Mouse (Mus musculus) limb, embryonic 15.5 days (tissue): ENCODE measurements around the gene Meis1. TPM values are rescaled to one million over a fixed set of nuclear protein-coding genes. Genes with fewer than 3 reads are reported as not detected.

ENCODE experiments used
- ATAC-seq: fragments of 200-750 bp; cut with Nextera tagmentation; 2 replicates; pipeline ENCODE4 v1.8.0; 2017; ENCODE audit warnings: low read depth, moderate TSS enrichment; ENCODE audit not compliant: insufficient number of reproducible peaks, low FRiP score, low TSS enrichment
- H3K27ac ChIP-seq: fragments of 300-500 bp; sonication (generic); 2 replicates; pipeline ENCODE4 v1.5.1; 2015; ENCODE audit warnings: moderate library complexity, mild to moderate bottlenecking, inconsistent platforms
- H3K27me3 ChIP-seq: fragments of 300-500 bp; sonication (generic); 2 replicates; pipeline ENCODE4 v1.6.1; 2015; ENCODE audit warnings: inconsistent platforms
- H3K36me3 ChIP-seq: fragments of 300-500 bp; sonication (generic); 2 replicates; pipeline ENCODE4 v1.6.1; 2015; ENCODE audit warnings: inconsistent platforms
- H3K4me1 ChIP-seq: fragments of 300-500 bp; sonication (generic); 2 replicates; pipeline ENCODE4 v1.6.1; 2015; ENCODE audit warnings: inconsistent platforms
- H3K4me2 ChIP-seq: fragments of 300-500 bp; sonication (generic); 2 replicates; pipeline ENCODE4 v1.6.1; 2015; ENCODE audit warnings: mild to moderate bottlenecking, inconsistent platforms
- H3K4me3 ChIP-seq: fragments of 300-500 bp; sonication (generic); 2 replicates; pipeline ENCODE4 v1.5.1; 2015; ENCODE audit warnings: mild to moderate bottlenecking, inconsistent platforms
- H3K9ac ChIP-seq: fragments of 300-500 bp; sonication (generic); 2 replicates; pipeline ENCODE4 v1.6.1; 2015; ENCODE audit warnings: inconsistent platforms
- H3K9me3 ChIP-seq: fragments of 300-500 bp; sonication (generic); 2 replicates; pipeline ENCODE4 v1.6.1; 2016; ENCODE audit warnings: inconsistent platforms
- WGBS: fragments of 180-500 bp; shearing (Covaris S2); methylation state at CpG from one replicate; pipeline ENCODE4 v1.1.7; 2015; 5-methylcytosine and 5-hydroxymethylcytosine counted together
- polyA plus RNA-seq: library from polyadenylated mRNA; unstranded; fragments of >200 nt; fragmentation: Nextera tagmentation; extraction: Ambion mirVana; gene quantifications from 2 replicates; pipeline ENCODE4 v1.2.1, GENCODE M21; 2015

Gene Meis1
- polyA plus RNA-seq, result 16.3 and 17.1 TPM in 2 replicates

- peaks cover 33% of the 10 kb centered on the region for H3K4me1 ChIP-seq
- peak; percentile 82 for ATAC-seq
- WGBS, result under 1% methylated on average over 28 of the region's 29 CpGs
Observed at GRCm38 (mm10) chr11:19018489-19019203, at the start of gene Meis1. TSS of gene Meis1 (minus strand) at chr11:19018985.

GRCm38 (mm10) chr11:19067334-19067733, 48.5 kb upstream of the Meis1 start:
- Histone ChIP-seq H3K4me1 (no peaks in the 10 kb centered on the region), H3K4me2 (no peak overlapping the region), H3K27ac (no peak overlapping the region), H3K36me3 (no peaks in the 10 kb centered on the region), H3K27me3 (no peaks in the 10 kb centered on the region), H3K9me3 (no peaks in the 10 kb centered on the region), H3K9ac (no peak overlapping the region), H3K4me3 (no peak overlapping the region)
- 52% methylated on average over 5 of the region's 5 CpGs for WGBS
- no peak for ATAC-seq

More at GRCm38 (mm10) chr11:19018489-19019203, at the start of gene Meis1:
- Histone ChIP-seq H3K4me2 (peak within 1 kb of the TSS; percentile 91), H3K27me3 (peaks cover 57% of the 10 kb centered on the region), H3K27ac (peak within 1 kb of the TSS; percentile 90), H3K9ac (peak within 1 kb of the TSS; percentile 55), H3K36me3 (no peaks in the 10 kb centered on the region), H3K9me3 (no peaks in the 10 kb centered on the region), H3K4me3 (peak within 1 kb of the TSS; percentile 56)

GRCm38 (mm10) chr11:19049276-19049675, 30.5 kb upstream of the Meis1 start:
- Histone ChIP-seq H3K4me1 (0 out of 2 replicates have a peak, but pooled peaks cover 3% of the 10 kb centered on the region), H3K9ac (no peak overlapping the region), H3K27ac (no peak overlapping the region), H3K4me2 (no peak overlapping the region), H3K9me3 (no peaks in the 10 kb centered on the region), H3K4me3 (no peak overlapping the region), H3K27me3 (peaks cover 19% of the 10 kb centered on the region; the same call in 1 of the 2 replicates), H3K36me3 (no peaks in the 10 kb centered on the region)
- 43% methylated on average over 7 of the region's 7 CpGs for WGBS
- no peak for ATAC-seq

DNA sequence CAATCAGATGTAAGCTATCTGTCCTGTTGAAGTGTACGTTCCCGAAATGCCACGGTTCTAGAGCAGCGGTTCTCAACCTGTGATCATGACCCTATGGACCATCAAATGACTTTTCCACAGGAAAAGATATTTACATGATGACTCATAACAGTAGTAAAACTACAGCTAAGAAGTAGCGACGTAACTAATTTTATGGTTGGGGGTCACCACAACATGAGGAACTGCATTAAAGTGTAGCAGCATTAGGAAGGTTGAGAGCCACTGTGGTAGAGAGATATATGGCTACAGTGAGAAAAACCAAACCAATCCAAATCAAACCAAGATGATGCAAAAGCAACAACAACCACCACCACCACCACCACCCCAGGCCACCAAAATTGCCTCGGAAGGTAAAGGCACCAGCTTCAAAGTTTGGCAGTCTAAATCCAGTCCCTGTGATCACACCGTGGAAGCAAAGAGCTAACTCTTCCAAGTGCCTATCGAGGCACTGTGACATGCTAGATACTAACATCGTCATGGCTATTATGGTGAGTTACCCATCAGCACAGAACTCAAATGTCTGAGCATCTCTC, 17.9 kb upstream of the Meis1 start:
- no peaks in the 10 kb centered on the region for H3K9me3 ChIP-seq
- H3K27ac ChIP-seq, result no peak overlapping the region
- no peaks in the 10 kb centered on the region for H3K4me1 ChIP-seq
- 90% methylated on average over 10 of the region's 10 CpGs for WGBS
- H3K4me3 ChIP-seq, result no peak overlapping the region
- H3K9ac ChIP-seq, result no peak overlapping the region
- no peak for ATAC-seq
- H3K4me2 ChIP-seq, result no peak overlapping the region
- H3K36me3 ChIP-seq, result no peaks in the 10 kb centered on the region
- H3K27me3 ChIP-seq, result no peaks in the 10 kb centered on the region

DNA sequence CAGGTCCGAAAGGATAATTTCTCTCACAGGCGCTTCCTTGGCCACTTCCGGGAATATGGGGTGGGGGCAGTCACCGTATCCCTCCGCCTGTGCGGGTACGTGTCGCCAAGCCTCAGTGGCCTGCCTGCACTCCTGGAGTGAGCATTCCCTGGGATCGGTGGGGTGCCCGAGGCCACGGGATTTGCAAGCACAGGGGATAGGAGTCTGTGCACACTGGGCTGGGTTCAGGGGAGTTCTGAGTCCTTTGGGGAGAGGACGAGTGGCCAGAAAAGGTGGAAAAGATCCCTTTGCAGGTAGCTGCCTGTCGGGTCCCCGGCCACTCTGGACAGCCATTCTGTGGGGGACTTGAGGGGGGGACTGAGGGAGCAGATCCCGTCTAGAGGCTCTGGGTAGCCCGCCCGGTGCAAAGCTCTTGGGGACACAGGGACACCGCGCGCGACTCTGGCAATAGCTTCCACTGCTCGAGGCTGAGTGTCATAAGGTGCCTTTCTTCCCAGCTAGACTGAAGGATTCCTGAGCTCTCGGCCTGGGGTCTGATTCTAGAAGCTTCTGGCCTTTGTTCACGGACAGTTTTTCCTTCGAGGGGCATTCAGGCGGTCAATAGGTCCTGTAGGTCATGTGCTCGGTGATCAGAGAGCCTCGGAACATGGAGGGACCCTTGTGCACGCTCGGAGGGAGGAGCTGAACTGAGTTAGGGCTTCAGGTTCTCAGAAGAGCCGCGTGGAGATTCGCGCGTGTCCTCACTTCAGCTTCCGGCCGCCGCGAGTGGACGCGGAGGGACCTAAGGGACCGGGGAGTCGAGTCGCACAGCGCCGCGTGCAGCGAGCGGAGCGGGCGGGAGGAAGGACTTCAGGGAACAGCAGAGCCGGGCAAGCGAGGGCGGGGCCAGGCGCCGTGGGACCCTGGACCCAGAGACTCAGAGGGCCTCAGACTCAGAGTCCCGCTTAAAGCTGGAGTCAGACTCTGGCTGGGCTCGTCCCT, 8.1 kb upstream of the Meis1 start:
- Histone ChIP-seq H3K36me3 (no peaks in the 10 kb centered on the region), H3K9ac (peak overlapping the region; percentile 40), H3K27ac (no peak overlapping the region), H3K9me3 (no peaks in the 10 kb centered on the region), H3K27me3 (peaks cover 42% of the 10 kb centered on the region; the same call in 1 of the 2 replicates), H3K4me1 (peaks cover 12% of the 10 kb centered on the region), H3K4me3 (peak overlapping the region; percentile 48), H3K4me2 (peak overlapping the region; percentile 88)
- peak; percentile 77; the same call in 1 of the 2 replicates for ATAC-seq
- WGBS, result under 1% methylated on average over 58 of the region's 58 CpGs

- Histone ChIP-seq H3K27me3 (peaks cover 51% of the 10 kb centered on the region), H3K4me1 (peaks cover 15% of the 10 kb centered on the region), H3K27ac (no peak overlapping the region), H3K4me3 (peak overlapping the region; percentile 48), H3K4me2 (peak overlapping the region; percentile 88), H3K9me3 (no peaks in the 10 kb centered on the region), H3K9ac (peak overlapping the region; percentile 40; the same call in 1 of the 2 replicates), H3K36me3 (no peaks in the 10 kb centered on the region)
- 9% methylated on average over 11 of the region's 11 CpGs for WGBS
- no peak for ATAC-seq
Observed at GRCm38 (mm10) chr11:19025976-19026520, 7.3 kb upstream of the Meis1 start.

DNA sequence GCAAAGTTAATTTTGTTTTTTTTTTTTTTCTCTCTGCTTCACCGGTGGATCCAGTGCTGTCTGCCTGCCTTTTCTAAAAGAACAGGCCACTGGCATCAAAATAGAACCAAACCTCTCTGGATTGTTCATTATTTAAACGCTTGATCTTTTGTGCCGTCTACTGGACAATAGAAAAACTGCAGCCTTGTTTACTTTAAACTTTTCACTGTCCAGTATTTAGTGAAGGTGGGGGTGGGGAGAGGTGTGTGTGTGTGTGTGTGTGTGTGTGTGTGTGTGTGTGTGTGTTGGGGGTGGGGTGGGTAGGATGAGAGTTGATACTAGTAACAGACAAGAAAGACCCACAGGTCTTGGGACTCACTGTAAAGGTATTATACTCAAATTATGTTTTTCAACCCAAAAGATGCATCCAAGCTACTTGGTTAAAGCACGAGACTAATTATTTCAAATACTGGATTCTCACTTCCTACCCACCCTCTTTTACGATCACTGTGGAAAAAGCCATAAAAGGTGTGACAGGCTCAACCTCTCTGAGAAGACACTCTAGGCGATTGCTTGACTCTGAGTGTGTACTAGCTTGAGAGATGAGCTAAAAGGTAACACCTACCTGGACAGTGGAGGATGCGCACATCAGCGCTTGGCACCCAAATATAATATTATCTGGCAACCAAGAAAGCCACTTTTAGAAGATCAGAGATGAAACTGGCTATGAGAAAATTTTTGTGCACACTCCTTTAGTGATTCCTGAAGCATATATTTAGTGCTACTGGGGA, 5.9 kb upstream of the Meis1 start:
- H3K27me3 ChIP-seq, result peaks cover 58% of the 10 kb centered on the region
- H3K9ac ChIP-seq, result no peak overlapping the region
- no peak overlapping the region for H3K4me3 ChIP-seq
- H3K4me1 ChIP-seq, result peaks cover 25% of the 10 kb centered on the region
- WGBS, result 26% methylated on average over 8 of the region's 8 CpGs
- H3K9me3 ChIP-seq, result no peaks in the 10 kb centered on the region
- no peaks in the 10 kb centered on the region for H3K36me3 ChIP-seq
- no peak for ATAC-seq
- H3K27ac ChIP-seq, result no peak overlapping the region
- H3K4me2 ChIP-seq, result no peak overlapping the region

GRCm38 (mm10) chr11:19023356-19023755, 4.6 kb upstream of the Meis1 start:
- Histone ChIP-seq H3K4me3 (no peak overlapping the region), H3K4me1 (peaks cover 33% of the 10 kb centered on the region), H3K27ac (no peak overlapping the region), H3K36me3 (no peaks in the 10 kb centered on the region), H3K9ac (no peak overlapping the region), H3K27me3 (peaks cover 60% of the 10 kb centered on the region), H3K4me2 (no peak overlapping the region), H3K9me3 (no peaks in the 10 kb centered on the region)
- ATAC-seq, result no peak
- WGBS, result 39% methylated on average over 5 of the region's 5 CpGs

GRCm38 (mm10) chr11:19022576-19022975, 3.8 kb upstream of the Meis1 start:
- Histone ChIP-seq H3K4me1 (peaks cover 34% of the 10 kb centered on the region), H3K27me3 (peaks cover 58% of the 10 kb centered on the region), H3K9ac (no peak overlapping the region), H3K27ac (no peak overlapping the region), H3K36me3 (no peaks in the 10 kb centered on the region), H3K4me2 (no peak overlapping the region), H3K4me3 (no peak overlapping the region), H3K9me3 (no peaks in the 10 kb centered on the region)
- 31% methylated on average over 2 of the region's 2 CpGs for WGBS
- ATAC-seq, result no peak

- H3K27me3 ChIP-seq, result peaks cover 46% of the 10 kb centered on the region
- 5% methylated on average over 28 of the region's 28 CpGs for WGBS
- no peaks in the 10 kb centered on the region for H3K9me3 ChIP-seq
- no peaks in the 10 kb centered on the region for H3K36me3 ChIP-seq
- H3K4me3 ChIP-seq, result peak overlapping the region; percentile 56
- H3K4me1 ChIP-seq, result peaks cover 22% of the 10 kb centered on the region
- peak overlapping the region; percentile 91 for H3K4me2 ChIP-seq
- H3K9ac ChIP-seq, result no peak overlapping the region
- H3K27ac ChIP-seq, result peak overlapping the region; percentile 48; the same call in 1 of the 2 replicates
- no peak for ATAC-seq
Observed at GRCm38 (mm10) chr11:19020951-19021710, 2.3 kb upstream of the Meis1 start.
